Mouse (Mus musculus): ENCODE results near the gene Cgrrf1. TPM values are rescaled to one million over a fixed set of nuclear protein-coding genes. Genes with fewer than 3 reads are reported as not detected.

Gene Cgrrf1
- 26.3 and 26.8 TPM in 2 replicates for polyA plus RNA-seq (2016; fragmentation: Nextera tagmentation; extraction: Ambion mirVana)

DNA sequence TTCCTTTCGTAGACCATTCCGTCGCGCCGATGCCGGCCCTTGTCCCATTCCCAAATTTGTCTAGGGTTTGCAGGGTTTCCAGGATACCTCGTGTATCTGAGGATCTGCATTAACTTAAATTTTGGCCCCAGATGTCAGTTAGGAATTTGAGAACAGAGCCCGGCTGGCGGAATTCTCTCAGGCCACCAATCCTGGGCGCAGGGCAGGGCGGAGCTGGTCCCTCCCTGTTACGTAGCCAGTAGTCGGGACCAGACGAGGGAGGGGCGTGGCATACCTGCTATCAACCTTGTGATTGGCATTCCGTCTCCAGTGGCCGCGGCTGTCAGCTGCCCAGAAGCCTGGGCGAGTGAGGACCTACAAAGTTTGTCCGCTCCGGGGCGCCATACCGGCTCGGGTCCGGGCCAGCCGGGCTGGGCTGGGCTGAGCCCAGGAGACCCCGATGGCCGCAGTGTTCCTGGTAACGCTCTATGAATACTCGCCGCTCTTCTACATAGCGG is at the start of gene Cgrrf1:
Gene Cgrrf1, plus strand, starts transcription at position 289 of the 497 bp plus-strand sequence.
- under 1% methylated on average over 32 of the region's 32 CpGs for WGBS

DNA sequence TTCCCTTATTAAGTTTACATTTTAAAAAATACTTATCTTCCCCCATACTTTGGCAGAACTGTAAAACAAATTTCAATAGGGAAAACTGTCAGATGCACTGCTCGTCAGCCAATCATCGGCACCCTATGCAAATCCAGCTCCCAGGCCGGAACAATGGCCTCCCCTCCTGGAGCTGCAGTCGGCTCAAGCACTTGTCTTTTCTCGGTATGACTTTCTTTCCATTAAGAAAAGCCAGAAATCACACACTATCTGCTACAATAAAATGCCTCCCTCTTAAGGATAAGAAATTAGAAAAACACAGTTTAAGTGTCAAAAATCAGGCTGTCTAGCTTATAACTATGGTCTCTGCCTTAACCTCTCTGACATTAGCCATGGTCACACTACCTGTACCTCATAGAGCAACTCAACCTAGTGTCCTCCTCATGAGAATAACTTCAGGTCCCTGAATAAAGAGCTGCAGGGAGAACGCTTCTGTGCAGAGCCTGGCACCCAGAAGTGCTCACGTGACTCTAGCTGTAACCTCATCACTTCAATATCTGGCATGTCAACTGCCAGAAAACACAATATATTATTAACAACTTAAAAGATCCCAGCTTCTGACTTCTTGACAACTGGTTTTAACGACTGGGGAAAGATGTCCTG is 49.6 kb upstream of the Cgrrf1 start:
- Histone ChIP-seq H3K27me3 (replicated peaks) (no peaks in the 10 kb centered on the region), H3K27ac (ENCODE audit: poor library complexity, severe bottlenecking) (no peak overlapping the region), H3K9me3 (replicated peaks) (peaks cover 4% of the 10 kb centered on the region), H3K4me2 (no peak overlapping the region), H3K9ac (no peak overlapping the region), H3K4me3 (no peak overlapping the region), H3K4me1 (replicated peaks) (peaks cover 18% of the 10 kb centered on the region), H3K36me3 (peaks cover 62% of the 10 kb centered on the region)
- ATAC-seq (ENCODE audit: insufficient number of reproducible peaks, low FRiP score): no peak
- 83% methylated on average over 8 of the region's 8 CpGs for WGBS

More for the DNA sequence above, at the start of gene Cgrrf1:
- peak within 1 kb of the TSS; percentile 97 for H3K9ac ChIP-seq
- peaks cover 12% of the 10 kb centered on the region for H3K4me1 ChIP-seq (replicated peaks)
- no peaks in the 10 kb centered on the region for H3K9me3 ChIP-seq (replicated peaks)
- ATAC-seq (ENCODE audit: insufficient number of reproducible peaks, low FRiP score): peak; percentile 99
- peak within 1 kb of the TSS; percentile 76 for H3K4me2 ChIP-seq
- H3K4me3 ChIP-seq: peak within 1 kb of the TSS; percentile 100
- no peaks in the 10 kb centered on the region for H3K27me3 ChIP-seq (replicated peaks)
- H3K36me3 ChIP-seq: no peaks in the 10 kb centered on the region
- peak within 1 kb of the TSS; percentile 75 for H3K27ac ChIP-seq (ENCODE audit: poor library complexity, severe bottlenecking)

DNA sequence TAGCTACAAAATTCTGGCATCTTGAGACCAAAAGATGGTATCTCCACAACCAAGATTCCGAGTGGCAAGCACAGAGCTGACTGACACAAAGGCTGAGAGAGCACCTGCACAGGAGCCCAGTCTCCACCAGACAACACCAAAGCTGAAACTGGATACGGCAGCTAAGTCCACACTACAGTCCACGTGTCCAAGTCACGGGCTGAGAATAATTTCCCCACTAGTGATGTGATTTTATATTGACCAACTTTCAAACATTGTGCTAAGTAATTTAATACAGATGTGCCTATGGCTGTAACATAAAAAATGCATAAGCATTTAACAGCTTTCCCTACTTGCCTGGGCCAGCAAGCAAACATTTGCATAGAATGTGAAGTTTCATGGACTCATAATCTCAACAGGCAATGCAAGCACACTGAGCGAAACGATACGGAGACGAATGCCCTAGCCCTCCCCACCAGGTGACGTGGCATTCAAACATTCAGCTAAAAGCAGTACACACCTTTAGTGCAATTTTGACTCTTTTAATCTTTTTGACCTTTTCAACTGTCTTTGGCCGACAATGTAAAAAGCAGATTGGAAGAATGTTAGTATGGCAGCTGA is 48.5 kb upstream of the Cgrrf1 start:
- no peak for ATAC-seq (ENCODE audit: insufficient number of reproducible peaks, low FRiP score)
- H3K9ac ChIP-seq: no peak overlapping the region

DNA sequence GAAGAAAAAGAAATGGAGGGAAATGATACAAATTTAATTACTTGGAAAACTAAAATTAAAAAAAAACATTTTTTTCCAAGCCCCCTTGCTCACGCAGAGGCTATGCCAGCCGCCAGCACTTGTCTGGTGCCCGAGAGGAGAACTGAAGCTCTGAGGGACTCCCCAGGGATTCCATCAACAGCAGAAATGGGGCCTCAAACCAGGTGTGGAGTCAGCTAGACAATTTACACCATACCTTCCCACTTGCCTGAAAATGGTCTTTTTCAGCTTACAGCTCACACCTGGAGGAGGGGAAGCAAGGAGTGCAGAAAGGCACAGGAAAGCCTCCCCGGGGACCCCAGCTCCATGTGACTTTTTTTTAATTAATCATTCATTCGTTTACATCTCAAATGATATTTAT is 46.7 kb upstream of the Cgrrf1 start:
- WGBS: 91% methylated on average over 5 of the region's 5 CpGs
- no peak overlapping the region for H3K4me2 ChIP-seq
- peaks cover 29% of the 10 kb centered on the region for H3K4me1 ChIP-seq (replicated peaks)
- no peak for ATAC-seq (ENCODE audit: insufficient number of reproducible peaks, low FRiP score)
- H3K36me3 ChIP-seq: peaks cover 34% of the 10 kb centered on the region
- H3K4me3 ChIP-seq: no peak overlapping the region
- H3K27ac ChIP-seq (ENCODE audit: poor library complexity, severe bottlenecking): no peak overlapping the region
- H3K9me3 ChIP-seq (replicated peaks): no peaks in the 10 kb centered on the region
- H3K27me3 ChIP-seq (replicated peaks): no peaks in the 10 kb centered on the region
- no peak overlapping the region for H3K9ac ChIP-seq

More for the DNA sequence above, 48.5 kb upstream of the Cgrrf1 start:
- no peak overlapping the region for H3K27ac ChIP-seq (ENCODE audit: poor library complexity, severe bottlenecking)
- H3K9me3 ChIP-seq (replicated peaks): peaks cover 4% of the 10 kb centered on the region
- H3K27me3 ChIP-seq (replicated peaks): no peaks in the 10 kb centered on the region
- 90% methylated on average over 10 of the region's 10 CpGs for WGBS
- H3K4me3 ChIP-seq: no peak overlapping the region
- peaks cover 18% of the 10 kb centered on the region for H3K4me1 ChIP-seq (replicated peaks)
- peaks cover 52% of the 10 kb centered on the region for H3K36me3 ChIP-seq
- no peak overlapping the region for H3K4me2 ChIP-seq

DNA sequence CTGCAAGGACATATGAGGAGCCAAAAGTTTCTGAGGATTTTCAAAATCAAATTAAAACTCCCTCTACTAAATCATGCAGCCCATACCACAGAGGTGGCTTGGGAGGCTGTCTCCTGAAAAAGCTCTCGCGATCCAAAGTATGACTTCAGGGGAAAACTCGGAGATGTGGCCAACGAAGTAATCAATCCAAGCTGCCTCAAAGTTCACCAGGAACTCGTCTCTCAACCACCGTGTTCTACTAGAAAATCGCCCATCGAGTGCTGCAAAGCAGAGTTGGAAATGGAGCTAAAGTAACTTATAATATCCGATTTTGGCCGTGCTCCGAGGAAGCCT is 44.5 kb upstream of the Cgrrf1 start:
- ATAC-seq (ENCODE audit: insufficient number of reproducible peaks, low FRiP score): no peak
- Histone ChIP-seq H3K4me3 (peak overlapping the region; percentile 85), H3K36me3 (peaks cover 19% of the 10 kb centered on the region), H3K4me1 (replicated peaks) (peaks cover 29% of the 10 kb centered on the region), H3K9me3 (replicated peaks) (no peaks in the 10 kb centered on the region), H3K27me3 (replicated peaks) (no peaks in the 10 kb centered on the region), H3K4me2 (peak overlapping the region; percentile 76), H3K27ac (ENCODE audit: poor library complexity, severe bottlenecking) (peak overlapping the region; percentile 96), H3K9ac (peak overlapping the region; percentile 96)
- WGBS: under 1% methylated on average over 11 of the region's 11 CpGs

DNA sequence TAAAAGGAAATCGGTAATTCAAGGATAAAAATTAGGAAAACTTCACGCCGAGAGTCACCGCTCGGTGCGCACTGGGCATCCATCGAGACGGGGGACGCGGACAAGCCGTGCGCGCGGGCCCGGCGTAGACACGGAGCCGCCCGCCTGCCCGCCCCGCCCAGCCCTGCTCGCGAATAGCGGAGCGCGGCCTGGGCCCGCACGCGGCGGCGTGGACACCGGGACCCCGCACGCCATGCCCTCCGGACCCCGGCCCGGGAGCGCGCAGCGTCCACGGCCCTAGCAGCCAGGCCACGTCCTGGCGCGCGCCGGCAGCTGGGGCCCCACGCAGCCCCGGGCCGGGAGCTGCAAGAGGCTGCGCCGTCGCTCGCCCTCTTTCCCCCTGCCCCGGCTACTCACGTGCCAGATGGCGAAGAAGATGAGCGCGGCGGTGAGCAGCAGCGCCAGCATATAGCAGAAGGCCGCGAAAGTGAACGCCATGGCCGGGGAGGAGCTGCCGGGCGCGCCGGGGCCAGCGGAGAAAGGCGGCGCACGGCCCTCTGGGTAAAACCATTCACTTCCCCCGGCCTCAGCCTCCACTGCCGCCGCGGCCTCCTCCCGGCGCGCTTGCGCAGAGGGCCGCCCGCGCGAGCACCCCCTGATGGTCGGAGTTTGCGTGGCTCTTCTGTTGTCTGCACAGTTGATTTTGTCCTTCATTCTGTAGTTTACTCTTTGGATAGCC is 44.0 kb upstream of the Cgrrf1 start, which contains the start of gene Cnih1:
Gene Cnih1, minus strand, starts transcription at position 625 of the 718 bp plus-strand sequence.
- H3K4me3 ChIP-seq: peak within 1 kb of the TSS; percentile 85
- peak; percentile 96 for ATAC-seq (ENCODE audit: insufficient number of reproducible peaks, low FRiP score)
- peaks cover 15% of the 10 kb centered on the region for H3K36me3 ChIP-seq
- H3K9ac ChIP-seq: peak within 1 kb of the TSS; percentile 96
- H3K9me3 ChIP-seq (replicated peaks): no peaks in the 10 kb centered on the region; the same call in 1 of the 2 replicates
- H3K27me3 ChIP-seq (replicated peaks): no peaks in the 10 kb centered on the region
- peak within 1 kb of the TSS; percentile 76 for H3K4me2 ChIP-seq
- under 1% methylated on average over 86 of the region's 86 CpGs for WGBS
- H3K4me1 ChIP-seq (replicated peaks): peaks cover 29% of the 10 kb centered on the region
- peak within 1 kb of the TSS; percentile 96 for H3K27ac ChIP-seq (ENCODE audit: poor library complexity, severe bottlenecking)

DNA sequence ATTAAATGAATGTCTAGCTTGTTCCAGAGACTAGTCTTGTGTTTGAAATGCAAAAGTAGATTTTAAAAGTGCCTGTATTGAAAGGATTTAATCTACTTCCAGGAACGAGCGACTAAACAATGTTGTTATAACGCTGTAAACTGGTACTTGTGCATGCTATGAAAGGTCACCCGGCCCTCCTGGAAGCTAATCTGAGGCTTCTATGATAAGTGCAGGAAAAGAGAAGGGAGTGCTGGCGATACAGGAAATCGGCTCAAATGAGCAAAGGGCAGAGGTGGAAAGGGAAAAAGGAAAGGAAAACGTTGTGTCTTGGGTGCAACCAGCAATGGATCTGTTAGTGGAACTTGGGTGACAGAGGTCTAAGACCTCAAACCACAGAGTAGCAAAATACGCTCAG is 43.4 kb upstream of the Cgrrf1 start:
- Histone ChIP-seq H3K9ac (peak overlapping the region; percentile 61; the same call in 1 of the 2 replicates), H3K4me3 (peak overlapping the region; percentile 85), H3K4me2 (peak overlapping the region; percentile 76), H3K9me3 (replicated peaks) (peaks cover 4% of the 10 kb centered on the region), H3K27me3 (replicated peaks) (no peaks in the 10 kb centered on the region), H3K36me3 (peaks cover 14% of the 10 kb centered on the region), H3K27ac (ENCODE audit: poor library complexity, severe bottlenecking) (peak overlapping the region; percentile 96), H3K4me1 (replicated peaks) (peaks cover 29% of the 10 kb centered on the region)
- no peak for ATAC-seq (ENCODE audit: insufficient number of reproducible peaks, low FRiP score)
- 10% methylated on average over 8 of the region's 8 CpGs for whole genome bisulfite sequencing

DNA sequence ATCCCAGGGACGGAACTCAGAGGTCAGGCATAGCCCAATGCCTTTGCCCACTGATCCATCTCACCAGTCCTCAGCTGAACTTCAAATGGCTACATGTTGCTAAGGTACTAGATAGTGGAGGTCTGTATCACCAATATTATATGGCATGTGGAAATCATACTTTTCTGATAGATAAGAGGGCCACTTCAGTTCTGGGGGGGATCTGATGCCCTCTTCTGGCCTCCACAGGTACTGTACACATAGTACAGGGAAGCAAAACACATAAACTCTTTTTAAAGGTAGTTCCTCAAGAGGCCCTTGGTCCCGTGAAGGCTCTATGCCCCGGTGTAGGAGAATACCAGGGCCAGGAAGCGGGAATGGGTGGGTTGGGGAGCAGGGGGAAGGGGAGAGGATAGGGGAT is 41.6 kb upstream of the Cgrrf1 start:
- H3K4me3 ChIP-seq: no peak overlapping the region
- no peaks in the 10 kb centered on the region for H3K27me3 ChIP-seq (replicated peaks)
- H3K9me3 ChIP-seq (replicated peaks): peaks cover 6% of the 10 kb centered on the region
- no peak overlapping the region for H3K9ac ChIP-seq
- peaks cover 21% of the 10 kb centered on the region for H3K4me1 ChIP-seq (replicated peaks)
- H3K36me3 ChIP-seq: peaks cover 7% of the 10 kb centered on the region
- H3K27ac ChIP-seq (ENCODE audit: poor library complexity, severe bottlenecking): no peak overlapping the region
- no peak for ATAC-seq (ENCODE audit: insufficient number of reproducible peaks, low FRiP score)
- 74% methylated on average over 4 of the region's 4 CpGs for WGBS
- H3K4me2 ChIP-seq: no peak overlapping the region

DNA sequence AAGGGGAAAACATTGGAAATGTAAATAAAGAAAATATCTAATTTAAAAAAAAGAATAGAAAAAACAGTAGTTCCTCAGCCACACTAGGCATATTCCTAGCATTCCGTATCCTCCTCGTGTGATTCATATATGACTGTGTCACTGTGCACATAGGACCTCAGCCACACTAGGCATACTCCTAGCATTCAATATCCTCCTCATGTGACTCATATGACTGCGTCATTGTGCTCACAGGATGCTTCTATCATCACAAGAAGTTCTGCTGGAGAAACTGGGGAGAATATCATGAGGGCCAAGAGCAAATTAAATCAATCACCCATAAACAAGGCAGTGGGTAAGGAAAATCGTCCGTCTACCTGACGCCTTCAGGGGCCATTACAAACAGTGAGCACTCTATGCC is 41.2 kb upstream of the Cgrrf1 start:
- no peak overlapping the region for H3K27ac ChIP-seq (ENCODE audit: poor library complexity, severe bottlenecking)
- no peak overlapping the region for H3K4me2 ChIP-seq
- H3K27me3 ChIP-seq (replicated peaks): no peaks in the 10 kb centered on the region
- H3K9ac ChIP-seq: no peak overlapping the region
- ATAC-seq (ENCODE audit: insufficient number of reproducible peaks, low FRiP score): no peak
- peaks cover 7% of the 10 kb centered on the region for H3K36me3 ChIP-seq
- peaks cover 6% of the 10 kb centered on the region for H3K9me3 ChIP-seq (replicated peaks)
- H3K4me3 ChIP-seq: no peak overlapping the region
- WGBS: 95% methylated on average over 6 of the region's 6 CpGs
- H3K4me1 ChIP-seq (replicated peaks): peaks cover 20% of the 10 kb centered on the region

DNA sequence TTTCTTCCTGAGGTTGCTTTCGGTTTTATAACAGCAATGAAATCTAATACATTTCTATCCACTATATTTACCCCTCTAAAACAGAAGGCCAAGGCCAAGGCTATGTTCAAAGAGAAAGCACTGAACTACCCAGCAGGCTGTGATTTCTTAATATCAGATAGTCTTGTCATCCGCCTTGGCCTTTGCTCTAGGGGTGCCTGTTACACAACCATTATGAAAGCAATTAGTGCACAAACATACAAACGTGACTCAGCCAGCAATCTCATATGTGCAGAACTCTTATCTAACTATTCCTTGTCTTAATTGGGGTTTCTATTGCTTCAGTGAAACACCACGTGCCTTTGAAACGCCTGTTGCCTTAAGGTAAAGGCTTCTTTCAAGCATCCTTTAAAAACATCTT is 37.8 kb upstream of the Cgrrf1 start:
- Histone ChIP-seq H3K27me3 (replicated peaks) (no peaks in the 10 kb centered on the region), H3K4me3 (no peak overlapping the region), H3K4me1 (replicated peaks) (peaks cover 5% of the 10 kb centered on the region; the same call in 1 of the 2 replicates), H3K27ac (ENCODE audit: poor library complexity, severe bottlenecking) (no peak overlapping the region), H3K9ac (no peak overlapping the region), H3K9me3 (replicated peaks) (peaks cover 6% of the 10 kb centered on the region), H3K36me3 (peaks cover 9% of the 10 kb centered on the region), H3K4me2 (no peak overlapping the region)
- ATAC-seq (ENCODE audit: insufficient number of reproducible peaks, low FRiP score): no peak
- 82% methylated on average over 5 of the region's 5 CpGs for WGBS

DNA sequence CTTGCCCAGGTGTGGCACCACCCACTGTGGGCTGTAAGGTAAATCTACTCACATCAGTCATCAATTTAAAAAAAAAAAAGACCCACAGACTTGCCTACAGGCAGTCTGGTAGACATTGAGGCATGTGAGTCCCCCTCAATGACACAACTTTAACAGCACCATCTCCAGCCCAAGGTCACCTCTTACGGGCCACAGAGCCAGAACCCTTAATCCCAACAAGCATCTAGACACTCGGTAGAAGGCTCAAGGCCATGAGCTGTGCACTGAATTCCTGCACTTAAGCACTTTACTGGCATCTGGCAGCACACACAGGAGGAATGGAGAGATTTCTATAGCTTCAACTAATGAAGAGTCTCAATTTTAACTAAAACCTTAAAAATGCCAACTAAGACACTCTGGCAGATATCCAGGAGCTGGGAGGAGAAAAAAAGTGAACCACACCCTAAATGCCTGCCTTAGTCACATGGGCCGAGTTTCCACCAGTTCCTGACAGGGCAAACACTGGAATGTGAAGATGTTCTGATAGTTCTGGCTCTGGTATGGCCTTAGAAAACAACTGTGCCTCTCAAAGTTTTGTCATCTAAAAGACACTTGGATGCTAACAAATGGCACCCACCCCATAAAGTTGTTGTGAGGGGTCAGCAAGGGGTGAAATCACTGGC is 31.1 kb upstream of the Cgrrf1 start:
- Histone ChIP-seq H3K27ac (ENCODE audit: poor library complexity, severe bottlenecking) (no peak overlapping the region), H3K9ac (no peak overlapping the region), H3K4me1 (replicated peaks) (peaks cover 7% of the 10 kb centered on the region), H3K9me3 (replicated peaks) (no peaks in the 10 kb centered on the region), H3K4me3 (no peak overlapping the region), H3K36me3 (peaks cover 9% of the 10 kb centered on the region), H3K27me3 (replicated peaks) (no peaks in the 10 kb centered on the region), H3K4me2 (no peak overlapping the region)
- ATAC-seq (ENCODE audit: insufficient number of reproducible peaks, low FRiP score): no peak
- WGBS: 70% methylated on average over 3 of the region's 3 CpGs

Measured in heart, embryonic 12.5 days (tissue).